Mouse (Mus musculus): ENCODE measurements at regions not wholly inside any gene's neighbourhood (a gene's known extent, or its start where the extent isn't known, plus 50 kb on each side); places are given as distances from the start of the nearest gene placed in this dataset.

- no peak for TF ChIP-seq POLR2A (IDR thresholded peaks at IDR 0.05; ENCODE audit: extremely low read depth, insufficient read depth, low read length)
- no peak for TF ChIP-seq CTCF (IDR thresholded peaks at IDR 0.05; ENCODE audit: low read depth, low read length)
Observed at GRCm38 (mm10) chr12:29049801-29050200, 298.2 kb downstream of the Eipr1 start.

GRCm38 (mm10) chr12:29050516-29051251, 299.1 kb downstream of the Eipr1 start:
- no peaks in the 10 kb centered on the region for H3K27me3 ChIP-seq (ENCODE audit: control insufficient read depth, insufficient read depth, low read length)
- WGBS, result 74% methylated on average over 8 of the region's 8 CpGs
- TF ChIP-seq CTCF (IDR thresholded peaks at IDR 0.05; ENCODE audit: low read depth, low read length) (no peak), POLR2A (IDR thresholded peaks at IDR 0.05; ENCODE audit: extremely low read depth, insufficient read depth, low read length) (no peak)
- H3K4me1 ChIP-seq (ENCODE audit: control insufficient read depth, insufficient read depth, low read length), result no peaks in the 10 kb centered on the region
- no peak overlapping the region for H3K27ac ChIP-seq (replicated peaks; ENCODE audit: insufficient read depth, low read depth, low read length)
- peak; percentile 7 for DNase-seq (ENCODE audit: extremely low read depth, low read depth, low spot score)
- H3K36me3 ChIP-seq (ENCODE audit: control insufficient read depth, insufficient read depth, low read length), result no peaks in the 10 kb centered on the region
- H3K4me3 ChIP-seq (ENCODE audit: insufficient read depth, low read depth, low read length), result no peak overlapping the region
- no peak overlapping the region for H3K9ac ChIP-seq (ENCODE audit: low read depth, low read length)
- H3K79me2 ChIP-seq (ENCODE audit: control insufficient read depth, insufficient read depth, low read length), result no peaks in the 10 kb centered on the region

More at GRCm38 (mm10) chr12:29049801-29050200, 298.2 kb downstream of the Eipr1 start:
- no peak overlapping the region for H3K9ac ChIP-seq (ENCODE audit: low read depth, low read length)
- H3K4me1 ChIP-seq (ENCODE audit: control insufficient read depth, insufficient read depth, low read length), result no peaks in the 10 kb centered on the region
- H3K79me2 ChIP-seq (ENCODE audit: control insufficient read depth, insufficient read depth, low read length), result no peaks in the 10 kb centered on the region
- no peak overlapping the region for H3K27ac ChIP-seq (replicated peaks; ENCODE audit: insufficient read depth, low read depth, low read length)
- no peak for DNase-seq (ENCODE audit: extremely low read depth, low read depth, low spot score)
- H3K27me3 ChIP-seq (ENCODE audit: control insufficient read depth, insufficient read depth, low read length), result no peaks in the 10 kb centered on the region
- no peaks in the 10 kb centered on the region for H3K36me3 ChIP-seq (ENCODE audit: control insufficient read depth, insufficient read depth, low read length)
- no peak overlapping the region for H3K4me3 ChIP-seq (ENCODE audit: insufficient read depth, low read depth, low read length)

GRCm38 (mm10) chr12:29054367-29054766, 302.8 kb downstream of the Eipr1 start:
- no peak overlapping the region for H3K27ac ChIP-seq (replicated peaks; ENCODE audit: insufficient read depth, low read depth, low read length)
- H3K36me3 ChIP-seq (ENCODE audit: control insufficient read depth, insufficient read depth, low read length), result no peaks in the 10 kb centered on the region
- WGBS, result 48% methylated on average over 7 of the region's 7 CpGs
- no peaks in the 10 kb centered on the region for H3K79me2 ChIP-seq (ENCODE audit: control insufficient read depth, insufficient read depth, low read length)
- H3K4me3 ChIP-seq (ENCODE audit: insufficient read depth, low read depth, low read length), result no peak overlapping the region
- peak; percentile 22 for DNase-seq (ENCODE audit: extremely low read depth, low read depth, low spot score)
- H3K27me3 ChIP-seq (ENCODE audit: control insufficient read depth, insufficient read depth, low read length), result no peaks in the 10 kb centered on the region
- no peaks in the 10 kb centered on the region for H3K4me1 ChIP-seq (ENCODE audit: control insufficient read depth, insufficient read depth, low read length)
- H3K9ac ChIP-seq (ENCODE audit: low read depth, low read length), result no peak overlapping the region
- TF ChIP-seq POLR2A (IDR thresholded peaks at IDR 0.05; ENCODE audit: extremely low read depth, insufficient read depth, low read length), result no peak
- no peak for TF ChIP-seq CTCF (IDR thresholded peaks at IDR 0.05; ENCODE audit: low read depth, low read length)

GRCm38 (mm10) chr12:29062025-29062637, 310.5 kb downstream of the Eipr1 start:
- H3K4me1 ChIP-seq (ENCODE audit: control insufficient read depth, insufficient read depth, low read length), result no peaks in the 10 kb centered on the region
- H3K79me2 ChIP-seq (ENCODE audit: control insufficient read depth, insufficient read depth, low read length), result no peaks in the 10 kb centered on the region
- WGBS, result 81% methylated on average over 14 of the region's 14 CpGs

GRCm38 (mm10) chr12:29062801-29063200, 311.2 kb downstream of the Eipr1 start:
- no peak for TF ChIP-seq CTCF (IDR thresholded peaks at IDR 0.05; ENCODE audit: low read depth, low read length)
- no peak for TF ChIP-seq POLR2A (IDR thresholded peaks at IDR 0.05; ENCODE audit: extremely low read depth, insufficient read depth, low read length)
- H3K9ac ChIP-seq (ENCODE audit: low read depth, low read length), result no peak overlapping the region

More at GRCm38 (mm10) chr12:29062025-29062637, 310.5 kb downstream of the Eipr1 start:
- H3K4me3 ChIP-seq (ENCODE audit: insufficient read depth, low read depth, low read length), result no peak overlapping the region
- no peak overlapping the region for H3K9ac ChIP-seq (ENCODE audit: low read depth, low read length)
- no peak for TF ChIP-seq POLR2A (IDR thresholded peaks at IDR 0.05; ENCODE audit: extremely low read depth, insufficient read depth, low read length)
- TF ChIP-seq CTCF (IDR thresholded peaks at IDR 0.05; ENCODE audit: low read depth, low read length), result no peak
- no peaks in the 10 kb centered on the region for H3K27me3 ChIP-seq (ENCODE audit: control insufficient read depth, insufficient read depth, low read length)
- H3K36me3 ChIP-seq (ENCODE audit: control insufficient read depth, insufficient read depth, low read length), result no peaks in the 10 kb centered on the region
- no peak overlapping the region for H3K27ac ChIP-seq (replicated peaks; ENCODE audit: insufficient read depth, low read depth, low read length)
- DNase-seq (ENCODE audit: extremely low read depth, low read depth, low spot score), result no peak

GRCm38 (mm10) chr12:29068180-29068579, 316.6 kb downstream of the Eipr1 start:
- DNase-seq (ENCODE audit: extremely low read depth, low read depth, low spot score), result no peak
- no peaks in the 10 kb centered on the region for H3K27me3 ChIP-seq (ENCODE audit: control insufficient read depth, insufficient read depth, low read length)
- no peak overlapping the region for H3K4me3 ChIP-seq (ENCODE audit: insufficient read depth, low read depth, low read length)
- H3K4me1 ChIP-seq (ENCODE audit: control insufficient read depth, insufficient read depth, low read length), result no peaks in the 10 kb centered on the region
- no peaks in the 10 kb centered on the region for H3K79me2 ChIP-seq (ENCODE audit: control insufficient read depth, insufficient read depth, low read length)
- no peak overlapping the region for H3K9ac ChIP-seq (ENCODE audit: low read depth, low read length)
- peak; percentile 58 for TF ChIP-seq CTCF (IDR thresholded peaks at IDR 0.05; ENCODE audit: low read depth, low read length)
- TF ChIP-seq POLR2A (IDR thresholded peaks at IDR 0.05; ENCODE audit: extremely low read depth, insufficient read depth, low read length), result no peak
- H3K36me3 ChIP-seq (ENCODE audit: control insufficient read depth, insufficient read depth, low read length), result no peaks in the 10 kb centered on the region
- no peak overlapping the region for H3K27ac ChIP-seq (replicated peaks; ENCODE audit: insufficient read depth, low read depth, low read length)
- WGBS, result 47% methylated on average over 5 of the region's 5 CpGs

More at GRCm38 (mm10) chr12:29062801-29063200, 311.2 kb downstream of the Eipr1 start:
- H3K4me1 ChIP-seq (ENCODE audit: control insufficient read depth, insufficient read depth, low read length), result no peaks in the 10 kb centered on the region
- no peaks in the 10 kb centered on the region for H3K27me3 ChIP-seq (ENCODE audit: control insufficient read depth, insufficient read depth, low read length)
- no peak for DNase-seq (ENCODE audit: extremely low read depth, low read depth, low spot score)
- no peak overlapping the region for H3K4me3 ChIP-seq (ENCODE audit: insufficient read depth, low read depth, low read length)
- no peaks in the 10 kb centered on the region for H3K36me3 ChIP-seq (ENCODE audit: control insufficient read depth, insufficient read depth, low read length)
- no peaks in the 10 kb centered on the region for H3K79me2 ChIP-seq (ENCODE audit: control insufficient read depth, insufficient read depth, low read length)
- H3K27ac ChIP-seq (replicated peaks; ENCODE audit: insufficient read depth, low read depth, low read length), result no peak overlapping the region
- WGBS, result 94% methylated on average over 3 of the region's 3 CpGs

All from liver, adult 2 months (tissue).